Mouse (Mus musculus) kidney, adult 9 months (tissue): ENCODE measurements at regions not wholly inside any gene's neighbourhood (a gene's known extent, or its start where the extent isn't known, plus 50 kb on each side); places are given as distances from the start of the nearest gene placed in this dataset.

Source experiments
- DNase-seq: peaks from one replicate; pipeline ENCODE4 v3.0.0; 2022

GRCm38 (mm10) chr10:70336741-70337140 is 91.8 kb downstream of the Slc16a9 start:
- DNase-seq: no peak

DNA sequence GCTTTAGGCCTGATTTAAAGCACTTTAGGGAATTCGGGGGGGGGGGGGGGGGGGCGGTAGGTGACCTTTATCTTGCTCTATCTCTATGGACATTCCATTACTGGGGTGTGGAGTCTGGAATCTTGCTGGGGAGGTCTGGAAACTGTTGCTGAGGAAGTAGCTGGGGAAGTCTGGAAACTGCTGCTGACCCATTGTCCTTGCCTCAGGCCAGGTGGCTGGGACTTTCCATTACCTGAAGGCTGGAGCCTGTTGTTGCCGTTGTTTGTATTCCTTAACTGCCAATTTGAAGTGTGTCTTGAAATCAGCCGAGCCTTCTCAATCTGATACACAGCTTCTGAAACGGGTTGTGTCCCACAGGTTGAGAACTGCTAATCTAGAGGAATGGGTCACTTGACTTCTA is 80.9 kb upstream of the Fam13c start:
- DNase-seq: peak; percentile 27

DNA sequence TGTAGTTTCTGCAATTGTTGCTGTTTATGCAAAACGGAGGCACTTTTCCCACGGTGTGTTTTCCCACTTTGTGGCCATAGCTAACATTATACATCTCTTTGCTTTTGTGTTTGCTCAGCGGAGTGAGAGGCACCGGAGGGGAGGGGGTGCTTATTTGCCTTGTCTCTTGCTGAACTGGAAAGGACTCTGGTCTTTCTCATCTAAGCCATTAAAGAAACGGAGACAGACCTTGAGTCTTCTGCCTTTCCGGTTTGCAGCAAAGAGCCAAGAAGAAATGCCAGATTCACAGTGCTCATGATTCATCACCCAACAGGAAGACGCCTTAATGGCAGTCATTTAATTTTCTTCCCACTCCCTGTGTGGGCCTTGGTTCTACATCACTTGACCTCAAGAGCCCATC is 80.4 kb upstream of the Fam13c start:
- DNase-seq: peak; percentile 20

DNA sequence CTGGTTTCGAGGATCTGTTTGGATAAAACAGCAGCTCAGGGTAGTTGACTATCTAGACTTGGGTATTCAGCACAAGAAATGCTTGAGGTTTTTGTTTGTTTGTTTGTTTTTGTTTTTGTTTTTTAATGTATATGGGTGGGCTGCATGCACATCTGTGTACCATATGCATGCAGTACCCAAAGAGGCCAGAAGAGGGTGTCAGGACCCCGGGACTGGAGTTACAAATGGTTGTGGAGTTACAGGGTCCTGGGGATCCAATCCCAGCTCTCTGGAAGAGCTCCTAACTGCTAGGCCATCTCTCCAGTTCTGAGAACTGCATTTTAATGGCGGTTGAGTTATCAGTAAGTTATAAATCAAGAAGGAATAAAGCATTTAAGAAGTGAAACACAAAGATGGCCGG is 77.2 kb upstream of the Fam13c start:
- DNase-seq: peak; percentile 33

- DNase-seq: no peak
Observed at GRCm38 (mm10) chr10:70364218-70364975, 75.9 kb upstream of the Fam13c start.

GRCm38 (mm10) chr10:70364976-70365345 is 75.3 kb upstream of the Fam13c start:
- DNase-seq: no peak

DNA sequence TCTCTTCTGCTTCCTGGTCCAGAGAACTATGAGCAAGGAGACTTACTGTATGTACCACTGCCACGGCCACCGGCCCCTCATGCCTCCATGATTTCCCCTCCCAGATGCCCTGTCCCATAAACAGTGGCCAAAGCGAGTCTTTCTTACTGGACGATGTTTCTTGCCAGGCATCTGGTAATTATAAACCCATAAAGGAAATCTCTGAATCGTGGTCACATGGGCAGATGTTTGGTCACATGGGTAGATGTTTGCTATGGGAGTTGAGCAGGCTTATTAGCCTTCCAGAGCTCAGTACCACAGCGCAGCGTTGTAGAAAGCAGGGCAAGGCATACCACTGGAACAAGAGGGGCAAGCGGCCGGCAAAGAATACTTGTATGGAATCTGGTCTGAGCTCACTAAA is 74.8 kb upstream of the Fam13c start:
- no peak for DNase-seq

DNA sequence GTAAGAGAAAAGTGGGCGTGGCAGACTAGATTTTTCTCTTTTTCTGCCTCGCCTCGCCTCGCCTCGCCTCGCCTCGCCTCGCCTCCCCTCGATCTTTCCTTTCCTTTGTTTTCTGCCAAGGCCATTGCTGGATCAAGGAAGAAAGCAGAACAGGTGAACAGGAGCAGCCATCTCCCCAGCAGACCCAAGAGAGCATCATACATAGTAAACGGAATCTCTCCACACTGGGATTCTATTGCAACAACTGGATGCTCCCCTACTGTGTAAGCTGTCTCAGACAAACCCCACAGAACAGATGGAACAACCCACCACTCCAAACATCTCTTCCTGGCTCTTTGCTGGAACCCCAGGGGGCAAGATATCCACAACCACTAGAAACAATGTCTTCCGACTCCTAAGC is 72.4 kb upstream of the Fam13c start:
- DNase-seq: no peak

DNA sequence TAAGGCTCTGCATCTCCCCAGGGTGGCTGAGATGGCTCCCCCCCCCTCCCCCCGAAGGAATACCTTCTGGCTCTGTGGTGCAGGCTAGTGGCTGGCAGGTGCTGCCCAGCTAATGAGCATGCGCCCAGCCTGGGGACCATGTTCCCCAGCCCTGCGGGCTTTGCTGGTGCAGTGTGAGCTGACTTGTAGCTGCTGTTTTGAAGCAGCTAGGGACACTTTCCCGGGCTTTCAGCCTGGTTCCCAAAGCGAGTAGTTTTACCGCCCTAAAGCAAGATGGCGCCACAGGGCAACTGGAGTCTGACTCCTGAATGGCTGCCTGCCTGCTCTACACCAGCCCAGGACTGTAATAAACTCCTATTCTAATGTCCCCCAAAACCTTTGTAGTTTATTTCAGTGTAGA is 71.6 kb upstream of the Fam13c start:
- peak; percentile 58 for DNase-seq

GRCm38 (mm10) chr10:70372411-70373136 is 67.7 kb upstream of the Fam13c start:
- no peak for DNase-seq

GRCm38 (mm10) chr10:70373207-70373606 is 67.1 kb upstream of the Fam13c start:
- no peak for DNase-seq

- DNase-seq: no peak
Observed at GRCm38 (mm10) chr10:70373836-70374235, 66.4 kb upstream of the Fam13c start.

- DNase-seq: peak; percentile 41
Observed at GRCm38 (mm10) chr10:70374726-70375125, 65.6 kb upstream of the Fam13c start.

GRCm38 (mm10) chr10:70380041-70380651 is 60.1 kb upstream of the Fam13c start:
- no peak for DNase-seq

DNA sequence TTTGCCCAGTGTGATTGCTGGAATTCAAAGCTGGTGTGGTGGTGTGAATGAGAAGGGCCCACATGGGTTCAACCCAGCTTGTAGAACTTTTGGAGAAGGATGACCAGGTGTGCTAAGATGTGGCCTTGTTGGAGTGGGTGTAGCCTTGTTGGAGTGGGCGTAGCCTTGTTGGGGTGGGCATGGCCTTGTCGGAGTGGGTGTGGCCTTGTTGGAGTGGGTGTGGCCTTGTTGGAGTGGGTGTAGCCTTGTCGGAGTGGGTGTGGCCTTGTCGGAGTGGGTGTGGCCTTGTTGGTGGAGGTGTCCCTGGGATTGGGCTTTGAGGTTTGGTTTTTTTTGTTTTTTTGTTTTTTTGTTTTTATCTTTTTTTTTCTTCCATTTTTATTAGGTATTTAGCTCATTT is 55.6 kb upstream of the Fam13c start:
- no peak for DNase-seq

GRCm38 (mm10) chr10:70387729-70388128 is 52.6 kb upstream of the Fam13c start:
- no peak for DNase-seq
